Mouse (Mus musculus): ENCODE results near the gene Pkd2l1. TPM values are rescaled to one million over a fixed set of nuclear protein-coding genes. Genes with fewer than 3 reads are reported as not detected.

The Pkd2l1 gene
- not detected in 2 replicates for total RNA-seq (2015)
- not detected in 2 replicates for total RNA-seq (2017)

GRCm38 (mm10) chr19:44192342-44192741, at the start of gene Pkd2l1:
Pkd2l1 (minus strand) TSS chr19:44192442.
- no peak for ATAC-seq (replicated peaks; ENCODE audit: poor library complexity)

- ATAC-seq (replicated peaks; ENCODE audit: poor library complexity), result no peak
These were observed 46.7 kb upstream of the Pkd2l1 start for GRCm38 (mm10) chr19:44238906-44239305.

GRCm38 (mm10) chr19:44237471-44238006, 45.3 kb upstream of the Pkd2l1 start:
- ATAC-seq (replicated peaks; ENCODE audit: poor library complexity), result 0 out of 2 replicates have a peak, but pooled peaks have one; percentile 23

- peak; percentile 52; the same call in 1 of the 2 replicates for ATAC-seq (replicated peaks; ENCODE audit: poor library complexity)
These were observed 39.4 kb upstream of the Pkd2l1 start for GRCm38 (mm10) chr19:44231608-44232151.

- ATAC-seq (replicated peaks; ENCODE audit: poor library complexity), result no peak
These were observed 38.0 kb upstream of the Pkd2l1 start for GRCm38 (mm10) chr19:44230212-44230611.

GRCm38 (mm10) chr19:44229776-44230175, 37.5 kb upstream of the Pkd2l1 start:
- no peak for ATAC-seq (replicated peaks; ENCODE audit: poor library complexity)

GRCm38 (mm10) chr19:44225728-44226127, 33.5 kb upstream of the Pkd2l1 start:
- ATAC-seq (replicated peaks; ENCODE audit: poor library complexity), result peak; percentile 92

GRCm38 (mm10) chr19:44217958-44218525, 25.8 kb upstream of the Pkd2l1 start:
- peak; percentile 57; the same call in 1 of the 2 replicates for ATAC-seq (replicated peaks; ENCODE audit: poor library complexity)

GRCm38 (mm10) chr19:44215255-44215654, 23.0 kb upstream of the Pkd2l1 start:
- peak; percentile 37; the same call in 1 of the 2 replicates for ATAC-seq (replicated peaks; ENCODE audit: poor library complexity)

GRCm38 (mm10) chr19:44207079-44207478, 14.8 kb upstream of the Pkd2l1 start:
- ATAC-seq (replicated peaks; ENCODE audit: poor library complexity), result peak; percentile 50; the same call in 1 of the 2 replicates

GRCm38 (mm10) chr19:44203015-44203564, 10.8 kb upstream of the Pkd2l1 start, which contains the start of gene Scd3:
Scd3 (plus strand) TSS chr19:44203269.
- ATAC-seq (replicated peaks; ENCODE audit: poor library complexity), result no peak

- no peak for ATAC-seq (replicated peaks; ENCODE audit: poor library complexity)
These were observed 6.7 kb upstream of the Pkd2l1 start for GRCm38 (mm10) chr19:44198964-44199363.

GRCm38 (mm10) chr19:44198494-44198893, 6.3 kb upstream of the Pkd2l1 start:
- ATAC-seq (replicated peaks; ENCODE audit: poor library complexity), result no peak

GRCm38 (mm10) chr19:44197053-44197852, 5.0 kb upstream of the Pkd2l1 start:
- peak; percentile 49 for ATAC-seq (replicated peaks; ENCODE audit: poor library complexity)

GRCm38 (mm10) chr19:44195138-44195537, 2.9 kb upstream of the Pkd2l1 start:
- ATAC-seq (replicated peaks; ENCODE audit: poor library complexity), result peak; percentile 77

GRCm38 (mm10) chr19:44193906-44194305, 1.7 kb upstream of the Pkd2l1 start:
- no peak for ATAC-seq (replicated peaks; ENCODE audit: poor library complexity)

GRCm38 (mm10) chr19:44189056-44189455, 3.2 kb downstream of the Pkd2l1 start:
- ATAC-seq (replicated peaks; ENCODE audit: poor library complexity), result no peak

- ATAC-seq (replicated peaks; ENCODE audit: poor library complexity), result no peak
These were observed 8.3 kb downstream of the Pkd2l1 start for GRCm38 (mm10) chr19:44183968-44184367.

GRCm38 (mm10) chr19:44180502-44180901, 11.7 kb downstream of the Pkd2l1 start:
- peak; percentile 42; the same call in 1 of the 2 replicates for ATAC-seq (replicated peaks; ENCODE audit: poor library complexity)

- ATAC-seq (replicated peaks; ENCODE audit: poor library complexity), result no peak
These were observed 15.5 kb downstream of the Pkd2l1 start for GRCm38 (mm10) chr19:44176741-44177140.

GRCm38 (mm10) chr19:44174835-44175234, 17.4 kb downstream of the Pkd2l1 start:
- ATAC-seq (replicated peaks; ENCODE audit: poor library complexity), result no peak

Measured in megakaryocyte progenitor cell, adult 5-6 weeks (primary cell).